Mouse (Mus musculus) heart, adult 2 months (tissue): ENCODE measurements at regions not wholly inside any gene's neighbourhood (a gene's known extent, or its start where the extent isn't known, plus 50 kb on each side); places are given as distances from the start of the nearest gene placed in this dataset.

Experiments used
- CTCF ChIP-seq: fragments of 200-600 bp; IDR thresholded peaks from 2 replicates; pipeline ENCODE4 v1.8.1; 2022; ENCODE audit warnings: antibody characterized with exemption, mild to moderate bottlenecking, moderate library complexity
- EP300 ChIP-seq: fragments of 200-500 bp; IDR thresholded peaks from 2 replicates; pipeline ENCODE4 v1.6.1; 2011; ENCODE audit warnings: low read depth, low read length, control low read depth; ENCODE audit not compliant: insufficient read depth
- POLR2A ChIP-seq: fragments of 200-500 bp; IDR thresholded peaks from 2 replicates; pipeline ENCODE4 v1.6.1; 2011; ENCODE audit warnings: mild to moderate bottlenecking, low read depth, low read length, control low read depth; ENCODE audit not compliant: insufficient read depth

DNA sequence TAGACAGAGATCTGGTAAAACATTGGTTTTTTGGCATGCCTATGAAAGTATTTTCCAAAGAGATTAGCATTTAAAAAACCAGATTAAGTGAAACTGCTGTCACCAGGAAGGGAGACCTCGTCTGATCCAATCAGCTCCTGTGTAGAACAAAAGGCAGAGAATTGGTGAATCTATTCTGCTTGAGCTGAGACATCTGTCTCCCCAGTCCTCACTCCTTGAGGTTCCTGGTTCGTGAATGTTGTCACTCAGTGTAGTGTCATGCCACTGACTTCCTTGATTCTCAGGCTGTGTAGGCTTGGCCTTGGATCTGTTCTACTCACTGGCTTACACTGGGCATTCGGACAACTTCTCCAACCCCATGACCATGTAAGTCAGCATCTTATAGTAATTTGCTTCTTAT, 105.9 kb upstream of the Cxxc4 start:
- TF ChIP-seq CTCF, result no peak
- TF ChIP-seq POLR2A, result no peak
- TF ChIP-seq EP300, result no peak
